ENCODE assay signal across 20 mouse cellular contexts in genomic region chr9:111735931-111736330, GRCm38 (mm10). TPM values are rescaled to one million over a fixed set of nuclear protein-coding genes. Genes with fewer than 3 reads are reported as not detected.
DNase-seq lines count a peak whose midpoint lies in the region; ATAC-seq and TF ChIP-seq lines count a peak whose summit lies in the region.
"Had no signal": no experiment of that assay in that cellular context is flagged by ENCODE, and none has a peak within 500 bp of the region (broad histone marks: within the 10 kb centered on the region; RNA-seq: fewer than 3 reads in every experiment).

No protein-coding gene starts in this region.

- peak; percentile 6 for DNase-seq in kidney, postnatal 0 days (ENCODE audit: low spot score)
- DNase-seq in testis, postnatal 10 days (ENCODE audit: low spot score) = peak; percentile 23
- DNase-seq in testis, postnatal 14 days (ENCODE audit: low spot score) = no peak
- peak; percentile 27 for DNase-seq in embryo, embryonic 10.5 days (ENCODE audit: low spot score)
- no peak for DNase-seq in adrenal gland, adult 8-10 months
- DNase-seq in urinary bladder, adult 18-20 months (ENCODE audit: low spot score in 2 of 2) = no peak
- DNase-seq: adrenal gland, postnatal 25 days; cerebellum, adult 18-20 months; cerebellum, adult 9-11 months; cerebellum, postnatal 36 days; gastrocnemius, postnatal 36 days; heart, adult 2 months; heart, postnatal 36 days had no signal

- no peak overlapping the region for H3K27ac ChIP-seq in kidney, postnatal 0 days
- H3K27ac ChIP-seq in kidney, embryonic 15.5 days = no peak overlapping the region
- H3K27ac ChIP-seq: forebrain, embryonic 15.5 days; heart, adult 2 months; hindbrain, embryonic 15.5 days had no signal

- no peaks in the 10 kb centered on the region for H3K27me3 ChIP-seq in kidney, postnatal 0 days (ENCODE audit: insufficient read depth, low read length)
- no peaks in the 10 kb centered on the region for H3K27me3 ChIP-seq in kidney, embryonic 15.5 days
- H3K27me3 ChIP-seq: forebrain, embryonic 15.5 days; heart, embryonic 12.5 days; hindbrain, embryonic 15.5 days had no signal

- H3K4me1 ChIP-seq in kidney, postnatal 0 days (replicated peaks; ENCODE audit: insufficient read depth, low read length) = no peaks in the 10 kb centered on the region
- H3K4me1 ChIP-seq in kidney, embryonic 15.5 days = no peaks in the 10 kb centered on the region
- H3K4me1 ChIP-seq: forebrain, embryonic 15.5 days; heart, embryonic 12.5 days had no signal

- WGBS in kidney, postnatal 0 days = 73% methylated on average over 3 of the region's 3 CpGs
- 76% methylated on average over 3 of the region's 3 CpGs for WGBS in kidney, embryonic 15.5 days

- no peak overlapping the region for H3K4me2 ChIP-seq in kidney, postnatal 0 days (ENCODE audit: low read length)
- no peak overlapping the region for H3K4me2 ChIP-seq in kidney, embryonic 15.5 days
- H3K4me2 ChIP-seq: forebrain, embryonic 15.5 days; heart, embryonic 12.5 days; hindbrain, embryonic 15.5 days had no signal

- H3K9ac ChIP-seq in kidney, postnatal 0 days (ENCODE audit: low read depth, low read length) = no peak overlapping the region
- H3K9ac ChIP-seq in kidney, embryonic 15.5 days = no peak overlapping the region
- H3K9ac ChIP-seq: forebrain, embryonic 15.5 days; heart, embryonic 12.5 days; hindbrain, embryonic 15.5 days had no signal

- ATAC-seq in kidney, postnatal 0 days (replicated peaks; ENCODE audit: low FRiP score, low read depth) = no peak
- ATAC-seq in kidney, embryonic 15.5 days (replicated peaks; ENCODE audit: low FRiP score) = no peak
- ATAC-seq: activated CD4-positive, CD25-positive, alpha-beta regulatory T cell, adult 4 months; forebrain, embryonic 15.5 days; intestine, embryonic 16.5 days had no signal

- no peak overlapping the region for H3K4me3 ChIP-seq in kidney, postnatal 0 days (replicated peaks; ENCODE audit: low read depth, low read length)
- H3K4me3 ChIP-seq in kidney, embryonic 15.5 days (replicated peaks) = no peak overlapping the region
- H3K4me3 ChIP-seq: forebrain, embryonic 15.5 days; heart, adult 2 months; heart, embryonic 12.5 days; hindbrain, embryonic 15.5 days had no signal

- no peaks in the 10 kb centered on the region for H3K9me3 ChIP-seq in kidney, postnatal 0 days (replicated peaks; ENCODE audit: low read length)
- H3K9me3 ChIP-seq in kidney, embryonic 15.5 days (replicated peaks) = no peaks in the 10 kb centered on the region
- H3K9me3 ChIP-seq: forebrain, embryonic 15.5 days; heart, embryonic 12.5 days; hindbrain, embryonic 15.5 days had no signal

- no peak for TF ChIP-seq CTCF in kidney, postnatal 0 days (IDR thresholded peaks at IDR 0.05; ENCODE audit: low read depth)

- no peaks in the 10 kb centered on the region for H3K36me3 ChIP-seq in kidney, postnatal 0 days (ENCODE audit: insufficient read depth, low read length)
- no peaks in the 10 kb centered on the region for H3K36me3 ChIP-seq in kidney, embryonic 15.5 days
- H3K36me3 ChIP-seq: forebrain, embryonic 15.5 days; G1E; heart, embryonic 12.5 days; hindbrain, embryonic 15.5 days had no signal

RNA-seq across cellular contexts. Expression of gene Stac, which starts 45.8 kb away (rescaled TPM):
- 2.3 and 3.1 TPM in 2 replicates for polyA plus RNA-seq in kidney, postnatal 0 days (2015; fragmentation: Nextera tagmentation; extraction: Ambion mirVana)
- 2.1 and 4.7 TPM in 2 replicates for polyA plus RNA-seq in kidney, embryonic 15.5 days (2015; fragmentation: Nextera tagmentation; extraction: Ambion mirVana)
- 10 to 100 TPM in 1 of 4 experiments, 1 to 10 TPM in 3; 5.9 to 12.0 (median 6.7) TPM for total RNA-seq in adrenal gland, adult 8-10 months (2022)
- polyA plus RNA-seq: activated CD4-positive, CD25-positive, alpha-beta regulatory T cell, adult 4 months; G1E had no signal

Comparison
In these comparisons a context has a peak if more than half of its experiments do, and no peak if none do; other contexts are left out.
1. DNase-seq: peak in kidney, postnatal 0 days (single experiment), testis, postnatal 10 days (single experiment) and embryo, embryonic 10.5 days (single experiment); none in testis, postnatal 14 days (single experiment), adrenal gland, adult 8-10 months (single experiment) and urinary bladder, adult 18-20 months (0 of 2).